Mouse (Mus musculus): ENCODE data around the gene Ctnnbip1. TPM values are rescaled to one million over a fixed set of nuclear protein-coding genes. Genes with fewer than 3 reads are reported as not detected.

Ctnnbip1 gene
- total RNA-seq, 4 experiments from 2014 or later: 25.3 to 34.5 (median 29.7) TPM

Small RNA genes within 50 kb of the gene (microRNA-seq; reads per million reads assigned to microRNA genes)
- gene Mir5616: 0.17 to 1.8 reads per million in 2 experiments

Other genes with a start within 250 kb of the Ctnnbip1 start
- 100 to 1,000 TPM; 136 to 190 (median 174) TPM for gene Kif1b, start 210.5 kb upstream of the Ctnnbip1 start, total RNA-seq (2022)
- gene Ube4b, start 91.5 kb upstream of the Ctnnbip1 start, total RNA-seq (2022): 100 to 1,000 TPM in 1 of 4 experiments, 10 to 100 TPM in 3; 77.8 to 102 (median 91.0) TPM
- gene Rbp7, start 63.3 kb upstream of the Ctnnbip1 start, total RNA-seq (2022): 10 to 100 TPM in 1 of 4 experiments, 1 to 10 TPM in 3; 3.0 to 12.9 (median 7.2) TPM
- gene Tmem274, start 40.9 kb upstream of the Ctnnbip1 start, total RNA-seq (2022): not detected
- gene Nmnat1, start 33.0 kb upstream of the Ctnnbip1 start, total RNA-seq (2022): 10 to 100 TPM; 14.8 to 19.5 (median 17.8) TPM
- 10 to 100 TPM; 19.9 to 25.1 (median 24.1) TPM for gene Lzic, start 33.0 kb upstream of the Ctnnbip1 start, total RNA-seq (2022)
- gene Clstn1, start 68.2 kb downstream of the Ctnnbip1 start, total RNA-seq (2022): 100 to 1,000 TPM; 106 to 164 (median 136) TPM
- 1 to 10 TPM; 4.8 to 9.3 (median 7.0) TPM for gene Pik3cd, start 184.3 kb downstream of the Ctnnbip1 start, total RNA-seq (2022)
- 10 to 100 TPM; 29.0 to 41.6 (median 36.4) TPM for gene Tmem201, start 219.8 kb downstream of the Ctnnbip1 start, total RNA-seq (2022)

Measured in adrenal gland, adult 8-10 months (tissue).